Mouse (Mus musculus): ENCODE results near the gene Tomm40.

- TF ChIP-seq CTCF (IDR thresholded peaks at IDR 0.05; ENCODE audit: control insufficient read depth, insufficient read depth, insufficient read length), result no peak
- TF ChIP-seq MAX (IDR thresholded peaks at IDR 0.05), result no peak
These were observed 27.2 kb upstream of the Tomm40 start for GRCm38 (mm10) chr7:19742468-19742867.

All from C2C12 (cell line).